Mouse (Mus musculus) left cerebral cortex, adult 8-10 months (tissue): ENCODE data around the gene Gm21882. TPM values are rescaled to one million over a fixed set of nuclear protein-coding genes. Genes with fewer than 3 reads are reported as not detected.
"Not testable (repeated sequence)": the region's sequence is repeated elsewhere in the genome, so short reads cannot be mapped to it uniquely, and the experiment has no call there.

Source experiments
- DNase-seq, 2 experiments: peaks; one replicate each; pipeline ENCODE4 v3.0.0; 2022; ENCODE audit warnings: low spot score in 2 of 2
- total RNA-seq, 4 experiments: library from RNA; stranded (reverse); gene quantifications; 2 replicates each; pipeline ENCODE4 v1.2.4; 2022

The Gm21882 gene
- total RNA-seq = not detected

GRCm38 (mm10) chrY:40381423-40381822, at the start of gene Gm21882:
Gene Gm21882, minus strand, starts transcription at chrY:40381523.
- DNase-seq = not testable (repeated sequence)

Other genes starting within 250 kb of the Gm21882 start
- not detected for gene Gm21865, start 64.6 kb downstream of the Gm21882 start, total RNA-seq